Mouse (Mus musculus) adrenal gland, adult 8-10 months (tissue): ENCODE measurements around the gene Sfr1. TPM values are rescaled to one million over a fixed set of nuclear protein-coding genes. Genes with fewer than 3 reads are reported as not detected.

Experiments used
- DNase-seq: peaks from one replicate; pipeline ENCODE4 v3.0.0; 2022
- total RNA-seq, 4 experiments: library from RNA; stranded (reverse); gene quantifications; 2 replicates each; pipeline ENCODE4 v1.2.4; 2022

Gene Sfr1
- 10 to 100 TPM; 73.4 to 86.9 (median 77.6) TPM for total RNA-seq

- DNase-seq = peak; percentile 98
Measured at GRCm38 (mm10) chr19:47731071-47731881, at the start of gene Sfr1. Gene Sfr1 (plus strand): TSS chr19:47731682.

DNA sequence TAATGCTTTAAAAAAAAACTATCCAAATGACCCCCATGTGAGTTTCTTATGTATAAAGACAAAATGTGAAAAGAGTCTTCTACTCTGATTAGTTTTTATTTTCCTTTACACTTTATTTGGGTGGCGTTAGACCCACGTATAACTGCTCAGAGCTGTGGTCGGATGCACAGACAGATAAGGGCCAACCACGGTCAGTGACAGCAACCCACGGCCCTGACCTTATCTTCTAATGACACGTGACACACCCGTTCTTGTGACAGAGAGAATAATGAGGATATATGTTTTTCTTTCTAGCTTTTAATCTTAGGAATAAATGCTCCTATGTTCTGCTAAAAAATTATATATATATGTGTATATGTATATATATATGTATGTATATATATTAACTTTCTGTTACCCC lies 41.9 kb upstream of the Sfr1 start:
- DNase-seq = no peak

DNA sequence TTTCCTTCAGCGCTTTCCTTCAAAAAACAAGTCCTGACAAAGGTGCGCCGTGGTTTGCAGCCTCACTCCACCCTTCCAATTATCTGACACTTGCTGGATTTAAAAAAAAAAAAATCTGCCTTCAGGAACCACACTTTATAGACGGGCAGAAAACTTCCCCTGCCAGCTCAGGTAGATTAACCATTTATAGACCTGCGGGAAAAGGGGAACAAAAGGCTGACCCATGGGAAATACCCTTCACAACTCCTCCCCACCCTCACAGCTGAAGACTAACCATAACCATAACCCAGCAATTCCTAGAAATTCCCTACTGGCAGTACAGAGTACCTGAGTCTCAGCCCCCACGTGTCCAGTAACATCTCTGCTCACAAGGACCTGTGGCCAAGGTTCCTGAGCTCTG lies 39.5 kb upstream of the Sfr1 start, which contains the start of gene Col17a1:
Col17a1 (minus strand) TSS at position 101 of the 400 bp plus-strand sequence.
- DNase-seq = no peak

GRCm38 (mm10) chr19:47695725-47696124 lies 35.8 kb upstream of the Sfr1 start:
- DNase-seq = no peak

- DNase-seq = no peak
Measured at GRCm38 (mm10) chr19:47696411-47696810, 35.1 kb upstream of the Sfr1 start.

- DNase-seq = no peak
Measured at GRCm38 (mm10) chr19:47697067-47697466, 34.4 kb upstream of the Sfr1 start.

- no peak for DNase-seq
Measured at GRCm38 (mm10) chr19:47698266-47698665, 33.2 kb upstream of the Sfr1 start.

DNA sequence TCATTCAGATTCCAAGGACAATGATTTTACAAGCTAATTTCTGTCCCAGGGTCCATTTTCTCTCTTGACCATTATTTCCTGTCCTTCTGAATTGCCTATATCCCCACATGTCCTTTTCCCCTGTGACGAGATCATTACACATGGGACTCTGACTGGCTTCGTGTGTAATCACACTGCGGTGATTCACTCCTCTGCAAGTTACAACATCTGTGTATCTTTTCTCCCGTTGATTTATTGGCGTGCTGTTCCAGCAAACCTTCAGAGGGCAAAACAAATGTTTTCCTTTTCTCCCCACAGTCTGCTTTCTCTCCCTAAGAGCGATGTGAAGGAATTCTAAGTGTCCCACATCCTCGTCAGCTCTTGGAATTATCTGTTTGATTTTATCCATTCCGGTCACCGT lies 31.7 kb upstream of the Sfr1 start:
- DNase-seq = peak; percentile 67

DNA sequence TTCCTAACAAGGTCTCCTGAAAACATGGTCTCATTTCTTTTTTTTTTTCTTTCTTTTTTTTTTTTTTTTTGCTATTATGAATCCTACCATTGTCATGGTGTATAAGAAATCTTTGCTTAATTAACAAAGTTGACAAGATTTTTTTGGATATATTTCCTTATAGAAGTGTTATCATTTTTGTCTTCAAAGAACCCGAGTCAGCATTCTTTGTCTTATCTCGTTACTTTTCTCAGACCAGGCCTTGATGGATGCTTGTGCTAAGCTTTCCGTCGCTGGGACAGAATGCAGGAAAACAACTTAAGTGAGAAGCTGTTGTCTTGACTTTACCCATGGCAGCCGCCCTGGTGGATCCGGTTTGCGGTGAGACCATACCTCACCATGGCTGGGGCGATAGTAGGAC lies 31.0 kb upstream of the Sfr1 start:
- DNase-seq = no peak

DNA sequence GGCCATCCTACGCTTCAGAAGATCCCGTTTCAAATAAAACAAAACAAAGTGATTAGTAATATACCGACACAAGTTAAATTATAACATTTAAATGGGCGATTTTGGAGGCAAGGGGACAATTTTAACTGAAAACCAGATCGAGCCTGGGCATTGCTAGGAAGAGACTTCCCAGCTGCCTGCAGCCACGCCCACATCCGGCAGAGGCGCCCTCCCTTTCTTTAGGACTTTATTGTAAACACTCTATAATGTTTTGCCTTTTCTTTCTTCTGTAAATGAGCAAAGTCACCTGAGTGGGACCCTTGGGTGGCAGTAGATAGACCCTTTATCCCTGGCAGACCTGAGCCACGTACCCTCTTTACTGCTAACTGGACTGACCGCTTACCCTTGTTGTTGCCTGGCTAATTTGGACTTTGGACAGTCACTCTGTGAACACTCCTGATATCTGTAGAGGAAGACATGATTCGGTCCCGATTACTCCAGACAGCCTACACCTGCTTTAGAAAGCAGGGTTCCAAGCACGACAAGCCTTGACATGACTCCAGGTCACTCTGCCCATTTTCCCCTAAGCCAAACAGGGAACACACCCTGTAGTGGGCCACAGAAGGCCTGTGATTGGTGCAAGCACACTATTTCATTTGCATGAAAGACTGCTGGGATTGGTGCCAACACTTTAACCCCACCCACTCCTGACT lies 26.3 kb upstream of the Sfr1 start:
- no peak for DNase-seq

- DNase-seq = no peak
Measured at GRCm38 (mm10) chr19:47705772-47706309, 25.6 kb upstream of the Sfr1 start.

DNA sequence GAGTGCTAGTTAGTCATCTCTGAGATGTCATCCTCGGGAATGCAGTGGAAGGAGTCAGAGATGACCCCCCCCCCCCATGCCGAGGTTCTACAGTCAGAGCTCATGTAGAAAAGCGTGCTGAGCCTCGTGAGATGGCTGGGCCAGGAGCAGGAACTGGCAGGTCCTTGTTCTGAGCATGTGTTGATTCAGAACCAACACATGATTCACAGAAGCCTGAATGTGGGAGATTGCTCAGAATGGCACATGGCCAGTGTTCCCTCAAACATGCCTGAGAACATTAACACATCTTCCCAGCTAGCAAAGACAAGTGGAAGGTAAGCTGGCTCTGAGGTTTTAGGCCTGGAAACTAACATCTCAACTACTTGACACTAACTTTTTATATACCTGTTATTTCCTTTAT lies 21.1 kb upstream of the Sfr1 start:
- DNase-seq = no peak

DNA sequence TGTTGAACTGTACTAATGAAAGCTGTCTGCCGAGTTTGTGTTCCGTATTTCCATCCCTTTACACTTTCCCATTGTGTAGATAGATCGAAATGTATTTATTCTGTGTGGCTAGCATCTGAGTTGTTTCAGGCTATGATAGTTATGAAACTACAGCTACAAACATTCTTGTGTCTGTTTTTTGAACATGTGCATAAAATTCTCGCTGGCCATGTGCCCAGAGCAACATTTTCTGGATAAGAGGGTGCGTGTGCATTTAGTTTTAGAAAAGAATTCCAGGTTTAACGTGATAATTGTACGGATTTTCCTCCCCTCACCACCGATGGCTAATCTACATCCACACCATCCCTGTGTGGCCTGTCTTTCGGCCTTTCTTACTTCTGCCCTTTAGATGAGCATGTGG lies 18.0 kb upstream of the Sfr1 start:
- DNase-seq = no peak

DNA sequence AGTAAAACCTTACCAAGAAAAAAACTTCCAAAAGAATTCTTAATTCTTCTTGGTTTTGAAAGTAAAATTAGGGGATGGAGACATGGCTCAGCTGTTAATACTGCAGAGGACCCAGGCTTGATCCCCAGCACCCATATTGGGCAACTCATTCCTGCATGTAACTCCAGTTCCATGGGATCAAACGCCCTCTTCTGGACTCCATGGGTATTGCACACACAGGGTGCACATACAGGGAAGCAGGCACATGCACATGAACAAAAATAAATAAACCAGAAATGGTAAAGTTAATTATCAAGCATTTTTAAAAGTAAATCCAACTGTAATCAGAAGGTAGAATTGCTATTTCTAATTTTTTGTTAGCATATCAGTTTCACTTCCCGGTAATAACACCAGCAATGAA lies 15.3 kb upstream of the Sfr1 start:
- DNase-seq = no peak

DNA sequence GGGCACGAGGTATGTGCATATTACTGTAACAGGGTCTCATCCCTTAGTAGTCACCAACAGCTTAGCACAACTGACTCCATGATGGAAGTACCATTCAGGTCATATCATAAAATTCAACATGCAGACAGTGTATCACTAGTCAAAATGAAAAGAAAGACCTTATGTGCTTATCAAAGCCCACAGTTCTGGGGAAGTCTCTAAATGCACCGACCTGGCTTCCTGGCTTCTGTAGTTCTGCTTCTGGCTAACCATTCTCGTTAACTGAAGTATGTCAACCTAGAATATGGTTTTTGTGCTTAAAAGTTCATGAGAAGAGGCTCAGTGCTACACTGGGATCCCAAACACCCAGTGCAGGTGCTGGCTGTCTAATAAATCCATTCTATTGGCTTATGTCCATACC lies 12.3 kb upstream of the Sfr1 start:
- DNase-seq = no peak

DNA sequence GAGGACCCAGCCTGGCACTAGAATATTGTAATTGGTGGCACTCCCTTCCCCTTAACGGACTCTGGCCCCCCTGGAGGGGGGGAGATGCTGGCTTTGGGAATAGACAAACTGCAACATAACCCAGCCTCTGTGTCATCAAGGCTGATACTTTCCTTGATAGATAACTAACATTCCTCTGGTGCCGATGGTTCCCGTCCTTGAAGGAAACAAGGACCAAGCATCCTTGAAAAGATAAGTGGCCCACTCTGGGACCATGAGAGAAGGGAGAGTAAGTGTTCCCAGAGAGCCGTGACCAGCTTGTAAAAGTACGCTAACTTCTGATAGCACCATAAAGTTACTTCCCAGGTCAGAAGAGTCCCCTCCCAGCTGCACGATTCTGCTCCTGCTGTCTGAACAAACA lies 9.0 kb upstream of the Sfr1 start:
- peak; percentile 20 for DNase-seq

DNA sequence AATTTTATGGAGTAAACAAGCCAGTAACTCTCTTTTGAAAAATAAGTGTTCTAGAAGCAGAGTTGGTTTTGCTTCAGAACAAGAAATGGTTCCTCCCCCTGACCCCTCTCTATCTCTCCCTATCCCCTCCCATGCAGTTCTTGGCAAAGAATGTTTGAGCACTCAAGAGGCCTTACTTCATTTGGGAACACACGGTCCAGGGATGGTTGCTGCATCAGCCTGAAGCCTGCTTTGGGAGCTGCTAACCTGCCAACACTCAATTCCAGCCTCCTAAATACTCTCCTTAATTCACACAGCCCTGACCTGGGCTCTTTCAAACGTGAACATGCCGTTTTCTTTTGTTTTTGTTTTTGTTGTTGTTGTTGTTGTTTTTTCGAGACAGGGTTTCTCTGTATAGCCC lies 6.6 kb upstream of the Sfr1 start:
- no peak for DNase-seq

DNA sequence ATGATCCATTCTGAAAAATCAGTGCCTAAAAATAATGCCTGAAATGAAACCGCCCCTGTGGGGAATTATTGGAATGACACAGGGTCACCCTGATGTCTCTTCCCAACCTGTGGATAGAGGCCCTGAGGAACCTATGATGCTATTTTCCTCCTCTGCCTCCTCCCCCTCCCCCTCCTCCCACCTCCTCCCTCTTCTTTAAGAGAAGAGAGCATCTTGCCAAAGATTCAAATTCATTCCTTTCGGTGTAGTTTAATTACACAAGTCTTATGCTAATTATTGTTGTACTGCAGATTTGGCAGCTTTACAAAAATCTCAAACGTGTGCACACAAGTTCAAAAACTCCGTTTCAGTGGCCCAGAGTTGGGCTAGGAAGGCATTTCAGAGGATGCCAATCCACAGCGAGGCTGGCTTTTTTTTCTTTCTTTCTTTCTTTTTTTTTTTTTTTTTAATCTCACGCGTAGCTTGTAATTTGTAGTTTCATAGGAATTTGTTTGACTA lies 5.8 kb upstream of the Sfr1 start:
- no peak for DNase-seq

DNA sequence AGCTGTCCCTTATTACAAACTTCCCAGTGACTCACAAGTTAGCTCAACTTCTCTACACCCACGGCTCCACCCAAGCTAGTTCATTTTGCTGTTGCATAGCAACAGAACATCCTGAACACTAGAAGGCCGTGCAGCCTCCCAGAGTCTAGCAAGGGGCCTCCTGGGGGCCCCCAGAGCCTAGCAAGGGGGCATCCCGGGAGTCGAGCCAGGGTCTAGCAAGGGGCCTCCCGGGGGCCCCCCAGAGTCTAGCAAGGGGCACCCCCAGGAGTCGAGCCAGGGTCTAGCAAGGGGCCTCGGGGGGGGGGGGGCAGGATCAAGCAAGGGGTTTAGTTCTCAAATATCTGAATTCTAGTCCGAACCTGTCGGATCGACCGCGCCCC lies 801 bp upstream of the Sfr1 start:
- peak; percentile 65 for DNase-seq

DNA sequence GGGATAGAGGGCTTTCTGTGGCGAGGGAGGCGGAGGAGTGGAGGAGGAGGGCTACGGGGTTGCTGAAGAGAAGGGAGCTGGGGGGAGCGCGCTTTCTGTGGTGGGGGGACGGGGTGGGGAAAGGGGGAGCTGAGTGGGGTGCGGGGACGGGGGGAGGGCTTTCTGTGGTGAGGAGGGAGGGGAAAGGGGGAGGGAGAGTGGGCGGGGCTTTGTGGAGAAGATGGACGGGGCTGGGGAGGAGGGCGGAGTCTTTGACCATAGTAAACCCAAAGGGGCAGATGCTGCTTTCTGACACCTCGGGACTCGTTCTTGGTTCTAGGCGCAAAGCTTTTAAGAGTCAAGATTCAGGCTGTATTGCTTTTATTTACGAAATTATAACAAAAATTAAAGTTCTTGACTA lies 449 bp downstream of the Sfr1 start:
- DNase-seq = peak; percentile 31

DNA sequence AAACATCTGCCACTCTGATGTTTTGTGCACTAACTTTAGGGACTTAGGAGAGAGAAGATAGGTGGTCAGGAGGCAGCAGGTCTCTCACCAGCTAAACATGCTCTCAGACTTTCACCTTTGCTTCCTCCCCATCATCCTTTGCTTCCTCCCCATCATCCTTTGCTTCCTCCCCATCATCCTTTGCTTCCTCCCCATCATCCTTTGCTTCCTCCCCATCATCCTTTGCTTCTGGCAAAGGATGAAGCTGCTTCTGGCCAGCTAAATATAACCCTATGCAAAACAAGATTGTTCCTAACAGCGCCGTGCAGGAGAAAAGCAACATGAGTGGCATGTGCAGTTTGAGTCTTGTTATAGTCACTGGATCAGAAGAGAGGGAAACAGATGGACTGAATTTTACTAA lies 15.6 kb downstream of the Sfr1 start:
- no peak for DNase-seq

DNA sequence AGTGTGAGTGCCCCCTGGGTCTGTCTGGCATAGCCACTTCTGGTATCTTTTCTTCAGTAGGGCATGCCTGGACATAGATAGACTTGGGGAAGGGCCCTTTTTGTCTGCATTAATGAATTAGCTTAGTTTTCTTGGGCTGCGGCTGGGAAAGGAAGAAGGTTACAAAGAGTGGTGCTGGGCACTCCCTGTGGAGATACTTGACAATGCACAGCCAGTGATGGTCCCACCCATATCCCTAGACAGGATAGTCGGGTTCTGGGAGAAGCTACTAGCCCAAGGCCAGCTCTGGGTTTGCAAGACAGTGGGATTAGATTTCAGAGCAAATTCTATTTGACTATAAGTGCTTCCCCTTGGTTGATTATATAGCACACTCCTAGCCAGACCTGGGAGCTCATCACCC lies 17.5 kb downstream of the Sfr1 start:
- no peak for DNase-seq

GRCm38 (mm10) chr19:47750391-47750790 lies 18.9 kb downstream of the Sfr1 start:
- no peak for DNase-seq

- DNase-seq = no peak
Measured at GRCm38 (mm10) chr19:47752456-47752855, 21.0 kb downstream of the Sfr1 start.
